Mouse (Mus musculus) ovary, postnatal 10 days (tissue): ENCODE results near the gene Limch1.

Experiments
- DNase-seq: peaks from one replicate; pipeline ENCODE4 v3.0.0; 2022; ENCODE audit warnings: low spot score

Gene Limch1

DNA sequence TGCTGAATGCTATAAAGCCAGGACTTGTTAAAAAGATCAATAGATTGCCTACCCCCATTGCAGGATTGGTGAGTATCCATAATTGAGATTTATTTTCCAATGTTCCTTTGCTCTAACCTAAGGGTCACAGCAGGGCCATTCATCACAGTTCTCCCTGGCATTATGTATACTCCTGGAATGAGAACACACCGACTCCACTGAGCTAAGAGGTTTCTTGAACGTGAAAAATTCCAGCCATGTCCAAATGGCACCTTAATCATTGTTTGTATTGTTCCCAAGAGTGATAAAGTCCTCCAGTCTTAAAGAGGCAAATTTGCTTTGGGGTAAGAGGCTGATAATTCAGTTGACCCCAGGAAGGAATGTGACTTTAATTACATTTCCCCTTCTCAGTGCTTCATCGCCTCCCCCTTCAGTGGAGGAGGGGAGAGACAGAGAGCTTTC is 136.3 kb downstream of the Limch1 start:
- DNase-seq = no peak

- no peak for DNase-seq
Observed at GRCm38 (mm10) chr5:66882718-66883117, 137.1 kb downstream of the Limch1 start.

DNA sequence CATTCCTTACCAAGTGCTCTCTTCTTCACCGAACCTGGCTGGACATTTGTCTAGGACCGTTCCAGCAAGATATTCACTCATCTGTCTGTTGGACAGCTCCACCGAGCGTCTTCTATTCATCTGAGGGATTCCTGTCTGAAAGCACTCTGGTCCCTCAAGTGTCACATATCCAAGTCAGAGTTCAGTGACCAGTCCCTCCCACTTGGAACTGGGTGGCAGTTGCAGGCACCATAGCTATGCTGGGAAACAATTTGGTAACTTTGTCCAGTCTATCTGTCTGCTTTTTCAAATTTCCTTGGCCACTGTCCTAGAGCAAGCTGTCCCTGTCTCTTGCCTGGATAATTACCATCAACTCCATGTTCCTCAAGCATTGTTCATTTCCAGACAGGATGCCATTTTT is 138.9 kb downstream of the Limch1 start:
- DNase-seq = no peak

DNA sequence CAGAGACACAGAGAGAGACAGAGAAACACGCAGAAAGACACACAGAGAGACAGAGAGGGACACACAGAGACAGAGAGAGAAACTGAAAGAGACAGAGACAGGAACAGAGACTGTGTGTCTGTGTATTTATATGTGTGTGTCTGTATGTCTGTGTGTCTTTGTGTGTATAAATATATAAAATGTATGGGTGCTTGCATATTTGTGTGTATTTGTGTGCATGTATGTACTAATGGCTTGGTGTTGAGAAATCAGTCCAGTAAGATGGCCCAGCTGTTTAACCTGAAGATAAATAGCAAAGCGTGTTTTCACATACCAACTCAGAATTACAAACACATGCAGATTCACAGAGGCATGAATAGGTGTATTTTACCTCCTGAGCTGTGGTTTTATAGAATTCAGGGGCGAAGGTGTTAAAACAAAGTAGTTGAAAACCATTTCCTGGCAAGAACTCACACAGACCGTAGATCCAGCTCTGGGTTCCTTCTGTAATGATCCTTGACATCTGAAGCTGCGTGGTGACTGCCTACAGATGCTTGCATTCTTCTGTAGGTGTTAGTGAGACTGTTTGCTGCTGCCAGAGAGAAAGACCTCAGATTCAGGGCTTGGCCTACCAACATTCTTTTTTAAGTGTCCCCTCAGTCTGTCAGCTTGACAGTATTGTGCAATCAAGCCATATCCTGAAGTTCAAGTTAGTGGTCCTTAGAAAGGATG is 140.9 kb downstream of the Limch1 start:
- DNase-seq = no peak

GRCm38 (mm10) chr5:66888061-66888460 is 142.4 kb downstream of the Limch1 start:
- no peak for DNase-seq

DNA sequence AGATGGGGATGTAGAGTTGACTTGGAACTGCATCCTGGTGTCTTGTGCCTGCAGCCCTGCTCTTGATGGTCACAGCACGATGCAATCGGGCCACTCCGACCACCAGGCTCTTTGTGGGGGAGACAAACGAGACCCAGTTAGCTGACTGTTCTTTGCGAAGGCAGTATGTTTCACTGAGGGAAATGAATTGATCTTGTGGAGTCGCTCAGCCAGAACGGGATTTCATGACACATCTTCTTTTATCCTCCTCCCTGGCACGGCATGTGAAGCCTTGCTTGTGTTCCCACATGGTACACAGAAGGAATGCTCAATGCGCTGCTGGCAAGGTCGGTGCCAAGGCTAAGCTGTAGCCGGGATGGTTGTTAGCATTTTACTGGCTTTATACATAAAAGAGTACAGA is 143.7 kb downstream of the Limch1 start:
- DNase-seq = no peak

- no peak for DNase-seq
Observed at GRCm38 (mm10) chr5:66895440-66896120, 150.0 kb downstream of the Limch1 start.

GRCm38 (mm10) chr5:66897584-66897983 is 152.0 kb downstream of the Limch1 start:
- no peak for DNase-seq

GRCm38 (mm10) chr5:66898252-66898651 is 152.6 kb downstream of the Limch1 start:
- no peak for DNase-seq

- no peak for DNase-seq
Observed at GRCm38 (mm10) chr5:66898811-66899430, 153.3 kb downstream of the Limch1 start.

DNA sequence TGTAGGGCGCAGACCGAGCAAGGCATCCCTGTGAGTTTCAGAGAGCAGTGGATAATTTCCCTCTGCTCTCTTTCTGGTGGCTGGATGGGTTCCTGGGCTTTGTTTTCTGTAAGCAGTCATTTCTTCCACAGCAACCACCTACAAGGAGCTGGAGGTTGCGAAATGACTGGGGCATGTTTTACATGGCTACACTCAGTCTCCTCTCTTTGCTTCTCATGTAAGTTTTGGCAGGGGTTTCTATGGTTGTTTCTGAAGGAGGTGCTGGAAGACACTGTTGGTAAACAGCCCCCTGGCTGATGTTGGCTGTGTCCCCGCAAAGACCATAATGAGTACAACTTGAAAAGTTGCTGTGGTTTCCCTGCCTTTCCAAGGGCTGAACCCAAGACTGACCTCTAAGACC is 155.5 kb downstream of the Limch1 start:
- DNase-seq = no peak

DNA sequence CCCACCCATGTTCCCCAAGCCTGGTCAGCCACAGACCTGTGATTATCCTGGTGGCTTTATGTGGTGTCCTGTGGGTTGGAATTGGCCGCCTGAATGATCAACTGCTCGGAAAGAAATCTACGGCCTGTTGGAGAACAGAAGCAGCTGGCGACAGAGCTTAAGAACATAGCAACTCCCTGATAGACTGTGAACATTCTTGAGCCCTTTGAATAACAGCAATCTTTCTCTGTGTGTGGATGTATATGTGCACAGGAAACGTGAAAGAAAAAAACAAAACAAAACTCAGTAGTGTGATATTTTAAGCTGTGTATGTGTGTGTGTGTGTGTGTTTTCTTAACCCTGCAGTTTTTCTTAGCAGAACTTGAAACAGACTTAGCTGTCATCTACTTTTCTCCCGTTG is 159.2 kb downstream of the Limch1 start:
- no peak for DNase-seq

- DNase-seq = no peak
Observed at GRCm38 (mm10) chr5:66908883-66909282, 163.3 kb downstream of the Limch1 start.

GRCm38 (mm10) chr5:66909962-66910361 is 164.3 kb downstream of the Limch1 start:
- no peak for DNase-seq

DNA sequence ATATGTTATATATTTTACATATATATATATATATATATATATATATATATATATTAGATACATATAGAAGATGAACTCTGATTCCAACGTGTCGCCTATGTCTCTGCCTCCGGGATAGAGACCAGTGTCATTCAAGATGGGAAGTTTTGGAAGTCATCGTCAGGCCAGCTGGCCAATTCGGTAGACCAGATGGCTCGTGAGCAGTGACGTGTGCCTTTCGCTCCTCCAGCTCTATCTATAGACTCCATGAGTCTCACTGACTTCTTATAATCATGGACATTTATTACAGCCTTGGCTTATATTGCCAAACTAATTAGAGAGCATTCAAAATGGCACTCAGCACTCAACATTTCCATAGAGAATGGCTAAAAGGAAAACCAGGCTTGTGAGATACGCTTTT is 165.0 kb downstream of the Limch1 start:
- no peak for DNase-seq

DNA sequence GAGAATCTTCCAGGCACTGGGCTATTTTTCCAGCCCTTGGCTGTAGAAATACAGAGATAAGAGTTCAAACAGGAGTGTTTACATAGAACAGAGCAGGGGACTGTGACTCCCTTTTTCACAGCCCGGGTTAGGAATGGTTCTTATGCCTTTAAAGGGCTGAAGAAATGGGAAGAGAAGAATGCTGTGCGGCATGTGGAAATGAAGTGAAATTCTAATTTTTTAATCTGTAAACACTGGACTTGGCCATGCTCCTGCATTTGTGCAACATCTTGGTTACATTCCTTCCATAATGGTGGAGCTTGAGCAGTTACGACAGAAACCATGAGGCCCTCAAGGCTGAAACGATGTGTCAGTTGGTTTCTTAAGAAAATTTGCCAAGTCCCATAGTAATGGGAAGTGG is 165.4 kb downstream of the Limch1 start:
- DNase-seq = no peak

DNA sequence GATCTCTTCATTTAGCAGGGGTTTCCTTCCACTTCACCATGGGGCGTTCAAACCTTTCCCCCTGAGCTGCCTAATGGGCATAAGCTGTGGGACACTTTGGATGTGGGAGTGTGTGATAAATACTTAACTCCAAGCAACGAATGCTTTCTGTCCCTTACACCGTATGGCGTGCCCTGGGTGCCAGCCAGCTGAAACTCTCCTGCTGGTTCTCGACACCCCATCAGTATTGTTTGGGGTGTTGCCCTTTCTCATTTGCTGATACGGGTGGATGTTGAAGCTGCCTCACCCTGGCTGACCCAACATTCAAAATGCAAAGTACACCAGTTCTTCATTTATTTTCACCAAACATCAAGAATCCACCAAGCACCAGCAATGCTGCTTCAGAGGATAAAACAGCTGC is 168.2 kb downstream of the Limch1 start:
- DNase-seq = no peak

- DNase-seq = no peak
Observed at GRCm38 (mm10) chr5:66917353-66918315, 172.0 kb downstream of the Limch1 start.

DNA sequence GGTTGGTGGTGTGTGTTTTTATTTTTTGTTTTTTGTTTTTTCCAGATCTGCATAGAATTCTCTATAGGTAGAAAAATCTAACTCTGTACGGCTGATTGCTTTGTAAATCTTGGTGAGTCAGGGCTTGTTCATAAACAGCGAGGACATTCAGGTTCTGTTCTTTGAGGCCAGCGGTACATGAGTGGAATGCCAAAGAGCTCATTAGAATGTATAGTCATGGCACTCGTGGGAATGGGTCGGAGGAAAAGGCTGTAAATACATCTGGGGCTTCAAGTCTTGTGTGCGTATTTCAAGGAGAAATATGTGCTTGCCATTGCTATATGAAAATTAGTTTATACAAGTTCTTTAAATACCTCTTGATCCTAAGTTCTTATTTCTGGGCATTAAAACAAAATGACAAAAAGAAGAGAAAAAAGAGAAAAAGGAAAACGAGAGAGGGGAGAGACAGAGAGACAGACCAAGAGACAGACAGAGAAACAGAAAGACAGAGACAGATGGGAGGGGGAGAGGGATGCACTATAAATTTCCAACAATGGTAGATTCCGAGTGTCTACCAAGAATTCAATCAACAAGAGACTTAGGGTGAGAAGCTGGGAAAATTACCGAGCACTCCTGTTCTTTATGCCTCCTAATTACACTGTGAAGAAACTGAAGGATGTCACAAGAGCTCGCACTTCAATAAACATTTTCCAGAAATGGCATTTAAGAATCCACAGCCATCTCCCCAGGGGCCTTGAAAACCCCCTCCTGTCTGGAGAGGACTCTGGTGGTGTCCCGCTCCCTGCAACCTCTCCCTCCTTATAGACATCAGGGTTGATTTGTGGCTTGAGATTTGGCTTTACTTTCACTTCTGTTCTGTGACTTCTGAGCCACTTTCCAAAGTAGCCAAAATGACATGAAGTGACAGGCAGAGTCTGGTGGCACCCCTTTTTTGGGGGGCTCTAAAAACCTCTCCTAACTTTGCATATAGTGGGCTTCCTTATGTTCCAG is 173.0 kb downstream of the Limch1 start:
- no peak for DNase-seq

- DNase-seq = no peak
Observed at GRCm38 (mm10) chr5:66922582-66922981, 177.0 kb downstream of the Limch1 start.

- no peak for DNase-seq
Observed at GRCm38 (mm10) chr5:66929291-66929690, 183.7 kb downstream of the Limch1 start.
